ENCODE assay signal across 8 mouse cellular contexts in genomic region chr3:129969031-129969430, GRCm38 (mm10). TPM values are rescaled to one million over a fixed set of nuclear protein-coding genes. Genes with fewer than 3 reads are reported as not detected.
A peak's percentile ranks its signal among the peaks of the same experiment; 100 is the strongest.
DNase-seq lines count a peak whose midpoint lies in the region; ATAC-seq and TF ChIP-seq lines count a peak whose summit lies in the region.

No protein-coding gene starts in this region.

- peak overlapping the region; percentile 93 for H3K4me2 ChIP-seq in liver, embryonic 15.5 days

- 24% methylated on average over 10 of the region's 10 CpGs for WGBS in thymus, adult 2 months
- 23% methylated on average over 10 of the region's 10 CpGs for WGBS in liver, embryonic 15.5 days (ENCODE audit: insufficient replicate concordance)

- ATAC-seq in erythroblast, adult 5-6 weeks (replicated peaks; ENCODE audit: low FRiP score, poor library complexity, severe bottlenecking): no peak
- no peak for ATAC-seq in liver, embryonic 15.5 days (ENCODE audit: insufficient read depth)

- no peak for TF ChIP-seq CTCF in thymus, adult 2 months (IDR thresholded peaks at IDR 0.05; ENCODE audit: borderline replicate concordance, control insufficient read depth, extremely low read depth, insufficient read depth, low read length, poor library complexity)

- DNase-seq in thymus, adult 2 months: no peak
- no peak for DNase-seq in thymus, postnatal 0 days (ENCODE audit: low spot score)
- DNase-seq in urinary bladder, postnatal 36 days (ENCODE audit: low spot score in 2 of 2): no peak
- no peak for DNase-seq in cerebellum, postnatal 36 days
- no peak for DNase-seq in layer of hippocampus, postnatal 14 days (ENCODE audit: low spot score in 2 of 2)

- TF ChIP-seq POLR2A in thymus, adult 2 months (IDR thresholded peaks at IDR 0.05; ENCODE audit: control insufficient read depth, extremely low read depth, insufficient read depth, low read length, poor library complexity): no peak

- peaks cover 14% of the 10 kb centered on the region for H3K4me1 ChIP-seq in erythroblast, embryonic 14.5 days (ENCODE audit: control insufficient read depth)
- peaks cover 17% of the 10 kb centered on the region for H3K4me1 ChIP-seq in thymus, adult 2 months (replicated peaks; ENCODE audit: control insufficient read depth, insufficient read depth, low read length)
- peaks cover 34% of the 10 kb centered on the region for H3K4me1 ChIP-seq in liver, embryonic 15.5 days (replicated peaks)

- peak overlapping the region; percentile 57; the same call in 1 of the 2 replicates for H3K9ac ChIP-seq in liver, embryonic 15.5 days

- no peak overlapping the region for H3K27ac ChIP-seq in thymus, adult 2 months (ENCODE audit: control insufficient read depth, insufficient read depth, low read length)
- peak overlapping the region; percentile 51; the same call in 1 of the 2 replicates for H3K27ac ChIP-seq in liver, embryonic 15.5 days (replicated peaks)

- H3K4me3 ChIP-seq in erythroblast, embryonic 14.5 days (replicated peaks): peak overlapping the region; percentile 69
- H3K4me3 ChIP-seq in thymus, adult 2 months (ENCODE audit: control insufficient read depth, insufficient read depth, low read length): peak overlapping the region; percentile 79
- peak overlapping the region; percentile 70 for H3K4me3 ChIP-seq in liver, embryonic 15.5 days (replicated peaks)

- no peaks in the 10 kb centered on the region for H3K36me3 ChIP-seq in erythroblast, embryonic 14.5 days (ENCODE audit: control insufficient read depth)
- H3K36me3 ChIP-seq in thymus, adult 2 months (ENCODE audit: control insufficient read depth, insufficient read depth, low read length): no peaks in the 10 kb centered on the region
- no peaks in the 10 kb centered on the region for H3K36me3 ChIP-seq in liver, embryonic 15.5 days (replicated peaks)

- H3K27me3 ChIP-seq in erythroblast, embryonic 14.5 days (ENCODE audit: control insufficient read depth): peaks cover 20% of the 10 kb centered on the region
- H3K27me3 ChIP-seq in thymus, adult 2 months (ENCODE audit: control insufficient read depth, insufficient read depth, low read length): no peaks in the 10 kb centered on the region
- H3K27me3 ChIP-seq in liver, embryonic 15.5 days: peaks cover 54% of the 10 kb centered on the region

- peaks cover 3% of the 10 kb centered on the region; the same call in 1 of the 2 replicates for H3K9me3 ChIP-seq in erythroblast, embryonic 14.5 days (ENCODE audit: control insufficient read depth, low read length)
- H3K9me3 ChIP-seq in liver, embryonic 15.5 days (replicated peaks): no peaks in the 10 kb centered on the region

RNA-seq across cellular contexts. Expression of gene Mcub, which starts 1.0 kb away (rescaled TPM):
- polyA plus RNA-seq in erythroblast, embryonic 14.5 days (2012): 2.9 and 4.8 TPM in 2 replicates
- 1.5 and 5.8 TPM in 2 replicates for total RNA-seq in erythroblast, adult 5-6 weeks (2015; ENCODE audit: low replicate concordance)
- total RNA-seq in erythroblast, adult 5-6 weeks (2017; ENCODE audit: low replicate concordance): 3.6 and 15.6 TPM in 2 replicates
- 11.6 and 13.1 TPM in 2 replicates for polyA plus RNA-seq in thymus, adult 2 months (2012; rRNA removed)
- 28.3 and 29.9 TPM in 2 replicates for polyA plus RNA-seq in thymus, postnatal 0 days (2015; fragmentation: Nextera tagmentation; extraction: Ambion mirVana)
- polyA plus RNA-seq in liver, embryonic 15.5 days (2015; fragmentation: Nextera tagmentation; extraction: Ambion mirVana): 14.6 and 16.0 TPM in 2 replicates
- total RNA-seq in layer of hippocampus, postnatal 14 days (2021): 1 to 10 TPM; 4.7 to 5.9 TPM
